Mouse (Mus musculus): ENCODE data around the gene Pheta1. TPM values are rescaled to one million over a fixed set of nuclear protein-coding genes. Genes with fewer than 3 reads are reported as not detected.

The Pheta1 gene
- polyA plus RNA-seq, 1 experiment = 17.6 TPM

GRCm38 (mm10) chr5:121813744-121814143, 35.0 kb upstream of the Pheta1 start:
- Histone ChIP-seq H3K27ac (ENCODE audit: insufficient read depth, low read length) (no peak overlapping the region), H3K27me3 (ENCODE audit: control insufficient read depth, insufficient read depth, low read length) (no peaks in the 10 kb centered on the region), H3K4me3 (replicated peaks; ENCODE audit: insufficient read depth, low read depth, low read length) (no peak overlapping the region), H3K4me1 (ENCODE audit: control insufficient read depth, insufficient read depth, low read length) (peaks cover 42% of the 10 kb centered on the region)
- 60% methylated on average over 10 of the region's 10 CpGs for WGBS
- TF ChIP-seq CTCF (IDR thresholded peaks at IDR 0.05; ENCODE audit: borderline replicate concordance, insufficient read depth, low read depth, low read length) = no peak
- TF ChIP-seq POLR2A (IDR thresholded peaks at IDR 0.05; ENCODE audit: borderline replicate concordance, insufficient read depth, low read length) = no peak
- DNase-seq = peak; percentile 12 to 17

GRCm38 (mm10) chr5:121815067-121815466, 33.7 kb upstream of the Pheta1 start:
- Histone ChIP-seq H3K27me3 (ENCODE audit: control insufficient read depth, insufficient read depth, low read length) (no peaks in the 10 kb centered on the region), H3K4me3 (replicated peaks; ENCODE audit: insufficient read depth, low read depth, low read length) (no peak overlapping the region), H3K4me1 (ENCODE audit: control insufficient read depth, insufficient read depth, low read length) (peaks cover 34% of the 10 kb centered on the region), H3K27ac (ENCODE audit: insufficient read depth, low read length) (no peak overlapping the region)
- TF ChIP-seq CTCF (IDR thresholded peaks at IDR 0.05; ENCODE audit: borderline replicate concordance, insufficient read depth, low read depth, low read length) (peak; percentile 69), POLR2A (IDR thresholded peaks at IDR 0.05; ENCODE audit: borderline replicate concordance, insufficient read depth, low read length) (no peak)
- WGBS = 46% methylated on average over 3 of the region's 3 CpGs
- DNase-seq = peak; percentile 73 to 79

- Histone ChIP-seq H3K27ac (ENCODE audit: insufficient read depth, low read length) (no peak overlapping the region), H3K4me1 (ENCODE audit: control insufficient read depth, insufficient read depth, low read length) (peaks cover 33% of the 10 kb centered on the region), H3K27me3 (ENCODE audit: control insufficient read depth, insufficient read depth, low read length) (no peaks in the 10 kb centered on the region), H3K4me3 (replicated peaks; ENCODE audit: insufficient read depth, low read depth, low read length) (no peak overlapping the region)
- no peak for TF ChIP-seq CTCF (IDR thresholded peaks at IDR 0.05; ENCODE audit: borderline replicate concordance, insufficient read depth, low read depth, low read length)
- TF ChIP-seq POLR2A (IDR thresholded peaks at IDR 0.05; ENCODE audit: borderline replicate concordance, insufficient read depth, low read length) = no peak
- peak; percentile 17 to 27 for DNase-seq
- WGBS = 30% methylated on average over 8 of the region's 8 CpGs
Observed at GRCm38 (mm10) chr5:121815867-121816380, 32.9 kb upstream of the Pheta1 start.

- H3K4me3 ChIP-seq (replicated peaks; ENCODE audit: insufficient read depth, low read depth, low read length) = no peak overlapping the region
- TF ChIP-seq POLR2A (IDR thresholded peaks at IDR 0.05; ENCODE audit: borderline replicate concordance, insufficient read depth, low read length) (no peak), CTCF (IDR thresholded peaks at IDR 0.05; ENCODE audit: borderline replicate concordance, insufficient read depth, low read depth, low read length) (no peak)
- peaks cover 33% of the 10 kb centered on the region for H3K4me1 ChIP-seq (ENCODE audit: control insufficient read depth, insufficient read depth, low read length)
- peak in 1 of 2 experiments; percentile 26 for DNase-seq
- no peak overlapping the region for H3K27ac ChIP-seq (ENCODE audit: insufficient read depth, low read length)
- WGBS = 92% methylated on average over 2 of the region's 2 CpGs
- no peaks in the 10 kb centered on the region for H3K27me3 ChIP-seq (ENCODE audit: control insufficient read depth, insufficient read depth, low read length)
Observed at GRCm38 (mm10) chr5:121816611-121817010, 32.2 kb upstream of the Pheta1 start.

GRCm38 (mm10) chr5:121817551-121817950, 31.2 kb upstream of the Pheta1 start:
- H3K27me3 ChIP-seq (ENCODE audit: control insufficient read depth, insufficient read depth, low read length) = no peaks in the 10 kb centered on the region
- no peak overlapping the region for H3K27ac ChIP-seq (ENCODE audit: insufficient read depth, low read length)
- DNase-seq = peak; percentile 16 to 27
- H3K4me3 ChIP-seq (replicated peaks; ENCODE audit: insufficient read depth, low read depth, low read length) = no peak overlapping the region
- 58% methylated on average over 9 of the region's 9 CpGs for WGBS
- TF ChIP-seq POLR2A (IDR thresholded peaks at IDR 0.05; ENCODE audit: borderline replicate concordance, insufficient read depth, low read length) (no peak), CTCF (IDR thresholded peaks at IDR 0.05; ENCODE audit: borderline replicate concordance, insufficient read depth, low read depth, low read length) (no peak)
- peaks cover 29% of the 10 kb centered on the region for H3K4me1 ChIP-seq (ENCODE audit: control insufficient read depth, insufficient read depth, low read length)

GRCm38 (mm10) chr5:121818401-121818800, 30.4 kb upstream of the Pheta1 start:
- Histone ChIP-seq H3K4me3 (replicated peaks; ENCODE audit: insufficient read depth, low read depth, low read length) (no peak overlapping the region), H3K27me3 (ENCODE audit: control insufficient read depth, insufficient read depth, low read length) (no peaks in the 10 kb centered on the region), H3K27ac (ENCODE audit: insufficient read depth, low read length) (no peak overlapping the region), H3K4me1 (ENCODE audit: control insufficient read depth, insufficient read depth, low read length) (peaks cover 36% of the 10 kb centered on the region)
- peak; percentile 10 to 27 for DNase-seq
- no peak for TF ChIP-seq CTCF (IDR thresholded peaks at IDR 0.05; ENCODE audit: borderline replicate concordance, insufficient read depth, low read depth, low read length)
- no peak for TF ChIP-seq POLR2A (IDR thresholded peaks at IDR 0.05; ENCODE audit: borderline replicate concordance, insufficient read depth, low read length)
- WGBS = 68% methylated on average over 7 of the region's 7 CpGs

GRCm38 (mm10) chr5:121818862-121819261, 29.9 kb upstream of the Pheta1 start:
- TF ChIP-seq POLR2A (IDR thresholded peaks at IDR 0.05; ENCODE audit: borderline replicate concordance, insufficient read depth, low read length) (no peak), CTCF (IDR thresholded peaks at IDR 0.05; ENCODE audit: borderline replicate concordance, insufficient read depth, low read depth, low read length) (no peak)
- DNase-seq = peak in 1 of 2 experiments; percentile 28
- 96% methylated on average over 4 of the region's 4 CpGs for WGBS
- H3K27me3 ChIP-seq (ENCODE audit: control insufficient read depth, insufficient read depth, low read length) = no peaks in the 10 kb centered on the region
- no peak overlapping the region for H3K27ac ChIP-seq (ENCODE audit: insufficient read depth, low read length)
- H3K4me3 ChIP-seq (replicated peaks; ENCODE audit: insufficient read depth, low read depth, low read length) = no peak overlapping the region
- peaks cover 39% of the 10 kb centered on the region for H3K4me1 ChIP-seq (ENCODE audit: control insufficient read depth, insufficient read depth, low read length)

- peaks cover 44% of the 10 kb centered on the region for H3K4me1 ChIP-seq (ENCODE audit: control insufficient read depth, insufficient read depth, low read length)
- TF ChIP-seq POLR2A (IDR thresholded peaks at IDR 0.05; ENCODE audit: borderline replicate concordance, insufficient read depth, low read length) = no peak
- no peak for TF ChIP-seq CTCF (IDR thresholded peaks at IDR 0.05; ENCODE audit: borderline replicate concordance, insufficient read depth, low read depth, low read length)
- H3K4me3 ChIP-seq (replicated peaks; ENCODE audit: insufficient read depth, low read depth, low read length) = no peak overlapping the region
- 91% methylated on average over 5 of the region's 5 CpGs for WGBS
- H3K27ac ChIP-seq (ENCODE audit: insufficient read depth, low read length) = no peak overlapping the region
- H3K27me3 ChIP-seq (ENCODE audit: control insufficient read depth, insufficient read depth, low read length) = no peaks in the 10 kb centered on the region
- no peak for DNase-seq
Observed at GRCm38 (mm10) chr5:121819559-121819958, 29.2 kb upstream of the Pheta1 start.
